Mouse (Mus musculus) lung, postnatal 0 days (tissue): ENCODE data around the gene Proser1. TPM values are rescaled to one million over a fixed set of nuclear protein-coding genes. Genes with fewer than 3 reads are reported as not detected.

Source experiments
- ATAC-seq: fragments of 200-750 bp; cut with Nextera tagmentation; 2 replicates; pipeline ENCODE4 v1.8.0; 2017; ENCODE audit warnings: moderate library complexity
- DNase-seq: peaks from one replicate; pipeline ENCODE4 v3.0.0-alpha.2; 2016; ENCODE audit warnings: low spot score
- H3K27ac ChIP-seq: fragments of 300-500 bp; sonication (generic); 2 replicates; pipeline ENCODE4 v1.5.1; 2014; ENCODE audit warnings: antibody characterized with exemption, mild to moderate bottlenecking, low read length, mixed read lengths
- H3K27me3 ChIP-seq: fragments of 300-500 bp; sonication (generic); replicated peaks from 2 replicates; pipeline ENCODE4 v1.6.1; 2014; ENCODE audit warnings: low read length, mixed read lengths; ENCODE audit not compliant: insufficient read depth
- H3K36me3 ChIP-seq: fragments of 300-500 bp; sonication (generic); 2 replicates; pipeline ENCODE4 v1.6.1; 2014; ENCODE audit warnings: low read length, mixed read lengths; ENCODE audit not compliant: insufficient read depth
- H3K4me1 ChIP-seq: fragments of 300-500 bp; sonication (generic); 2 replicates; pipeline ENCODE4 v1.6.1; 2014; ENCODE audit warnings: antibody characterized with exemption, low read depth, low read length, mixed read lengths; ENCODE audit not compliant: insufficient read depth
- H3K4me2 ChIP-seq: fragments of 300-500 bp; sonication (generic); replicated peaks from 2 replicates; pipeline ENCODE4 v1.6.1; 2014; ENCODE audit warnings: low read depth, mild to moderate bottlenecking, low read length, moderate library complexity, mixed read lengths
- H3K4me3 ChIP-seq: fragments of 300-500 bp; sonication (generic); 2 replicates; pipeline ENCODE4 v1.5.1; 2014; ENCODE audit warnings: low read depth, low read length
- H3K9ac ChIP-seq: fragments of 300-500 bp; sonication (generic); replicated peaks from 2 replicates; pipeline ENCODE4 v1.6.1; 2014; ENCODE audit warnings: low read depth, mild to moderate bottlenecking
- H3K9me3 ChIP-seq: fragments of 300-500 bp; sonication (generic); 2 replicates; pipeline ENCODE4 v1.6.1; 2016; ENCODE audit warnings: low read length, mixed read lengths
- CTCF ChIP-seq: IDR thresholded peaks from 2 replicates; pipeline ENCODE4 v1.5.1; 2016; ENCODE audit warnings: antibody characterized with exemption, mild to moderate bottlenecking
- EP300 ChIP-seq: IDR thresholded peaks from 2 replicates; pipeline ENCODE4 v1.6.1; 2016; ENCODE audit warnings: antibody characterized with exemption, mild to moderate bottlenecking, control low read depth
- WGBS: fragments of 180-500 bp; shearing (Covaris S2); extraction: QIAGEN DNeasy Blood & Tissue Kit; methylation state at CpG from one replicate; pipeline ENCODE4 v1.1.7; 2014; 5-methylcytosine and 5-hydroxymethylcytosine counted together
- polyA plus RNA-seq: library from polyadenylated mRNA; unstranded; fragments of >200 nt; fragmentation: Nextera tagmentation; extraction: Ambion mirVana; gene quantifications from 2 replicates; pipeline ENCODE4 v1.2.1, GENCODE M21; 2015

The Proser1 gene
- polyA plus RNA-seq, 1 experiment from 2014 or later: 10.8 TPM

DNA sequence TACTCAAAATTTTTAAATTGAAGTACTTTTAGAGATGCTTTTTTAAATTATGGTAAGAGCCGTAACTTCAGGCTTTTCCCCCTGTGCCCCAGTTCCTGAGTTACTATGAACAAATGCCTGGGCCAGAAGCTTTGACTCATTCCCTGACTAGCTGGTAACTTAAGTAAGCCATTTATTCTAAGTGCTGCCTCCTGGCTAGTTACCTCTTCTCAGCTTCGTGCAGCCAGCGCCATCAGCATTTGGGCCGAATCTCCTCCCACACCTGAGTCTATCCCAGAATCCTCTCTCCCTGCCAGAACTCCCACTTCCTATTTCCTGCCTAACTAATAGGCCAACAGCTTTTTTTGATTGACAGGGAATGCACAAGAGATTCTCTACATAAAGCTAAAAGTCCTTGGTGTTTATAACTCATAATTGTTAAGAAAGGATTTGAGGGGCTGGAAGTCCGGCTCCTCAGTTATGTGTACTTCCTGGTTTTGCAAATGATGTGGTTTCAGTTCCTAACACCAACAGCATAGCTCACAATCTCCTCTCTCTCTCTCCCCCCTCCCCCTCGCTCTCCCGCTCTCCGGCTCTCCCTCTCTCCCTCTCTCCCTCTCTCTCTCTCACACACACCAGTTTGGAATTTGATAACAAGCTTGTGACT is 20.1 kb downstream of the Proser1 start:
- Histone ChIP-seq H3K9me3 (no peaks in the 10 kb centered on the region), H3K4me2 (no peak overlapping the region), H3K4me3 (no peak overlapping the region), H3K27ac (no peak overlapping the region), H3K27me3 (no peaks in the 10 kb centered on the region), H3K4me1 (peaks cover 4% of the 10 kb centered on the region; the same call in 1 of the 2 replicates), H3K36me3 (peaks cover 29% of the 10 kb centered on the region; the same call in 1 of the 2 replicates), H3K9ac (no peak overlapping the region)
- 79% methylated on average over 8 of the region's 8 CpGs for WGBS
- TF ChIP-seq CTCF: no peak
- TF ChIP-seq EP300: no peak
- DNase-seq: no peak
- no peak for ATAC-seq

DNA sequence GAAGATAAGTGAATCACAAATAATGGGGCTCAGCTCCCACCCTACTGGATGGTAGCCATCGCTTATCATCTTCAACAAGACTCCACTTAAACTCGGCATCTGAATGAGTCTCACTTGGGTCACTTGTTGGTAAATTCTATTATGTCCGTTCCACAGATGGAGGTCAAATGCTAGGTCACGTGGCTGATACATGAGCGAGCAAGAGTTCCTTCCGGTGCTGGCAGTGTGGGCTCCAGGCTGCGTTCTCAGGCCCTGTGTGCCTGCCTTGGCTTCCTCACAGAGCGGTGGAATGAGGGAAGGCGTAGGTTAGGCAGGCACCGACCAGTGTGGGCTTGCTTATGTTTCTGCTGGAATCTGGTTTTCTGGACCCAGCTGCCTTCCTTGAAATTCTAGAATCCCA is 23.1 kb downstream of the Proser1 start:
- Histone ChIP-seq H3K9me3 (no peaks in the 10 kb centered on the region), H3K36me3 (0 out of 2 replicates have a peak, but pooled peaks cover 8% of the 10 kb centered on the region), H3K4me2 (no peak overlapping the region), H3K4me3 (no peak overlapping the region), H3K4me1 (peaks cover 4% of the 10 kb centered on the region; the same call in 1 of the 2 replicates), H3K27ac (peak overlapping the region; percentile 23; the same call in 1 of the 2 replicates), H3K9ac (no peak overlapping the region), H3K27me3 (no peaks in the 10 kb centered on the region)
- no peak for DNase-seq
- no peak for TF ChIP-seq CTCF
- no peak for TF ChIP-seq EP300
- peak; percentile 41 for ATAC-seq
- WGBS: 64% methylated on average over 10 of the region's 10 CpGs

DNA sequence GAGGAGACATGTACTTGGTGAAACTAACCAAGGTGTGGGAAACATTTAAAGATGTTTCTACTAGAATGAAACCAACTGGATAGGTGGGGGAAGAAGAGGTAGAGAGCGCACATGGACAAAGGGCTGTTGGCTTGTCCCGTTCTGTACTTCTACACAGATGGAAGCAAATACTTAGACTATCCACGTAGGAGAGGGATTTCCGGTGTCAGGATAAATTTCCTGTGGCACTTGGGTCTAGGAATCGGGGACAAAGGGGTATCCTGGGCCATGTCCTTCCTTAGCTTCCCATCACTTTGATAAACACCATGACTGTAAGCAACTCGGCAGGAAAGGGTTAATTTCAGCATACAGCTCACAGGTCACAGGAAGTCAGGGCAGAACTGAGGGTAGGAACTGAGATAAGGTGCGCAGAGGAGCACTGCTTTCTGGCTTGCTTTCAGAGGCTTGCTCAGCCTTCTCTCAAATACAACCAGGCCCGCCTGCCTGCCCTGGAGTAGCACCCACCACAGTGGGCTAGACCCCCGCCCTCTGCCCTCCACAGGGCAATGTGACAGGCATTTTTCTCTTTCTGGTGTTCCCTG is 23.6 kb downstream of the Proser1 start:
- Histone ChIP-seq H3K4me2 (no peak overlapping the region), H3K4me1 (peaks cover 4% of the 10 kb centered on the region; the same call in 1 of the 2 replicates), H3K4me3 (no peak overlapping the region), H3K9ac (no peak overlapping the region), H3K27ac (peak overlapping the region; percentile 26), H3K27me3 (no peaks in the 10 kb centered on the region), H3K9me3 (no peaks in the 10 kb centered on the region), H3K36me3 (0 out of 2 replicates have a peak, but pooled peaks cover 3% of the 10 kb centered on the region)
- peak; percentile 62 for ATAC-seq
- DNase-seq: peak; percentile 39
- 41% methylated on average over 9 of the region's 9 CpGs for WGBS
- TF ChIP-seq EP300 (peak; percentile 34; the same call in 1 of the 2 replicates), CTCF (no peak)

DNA sequence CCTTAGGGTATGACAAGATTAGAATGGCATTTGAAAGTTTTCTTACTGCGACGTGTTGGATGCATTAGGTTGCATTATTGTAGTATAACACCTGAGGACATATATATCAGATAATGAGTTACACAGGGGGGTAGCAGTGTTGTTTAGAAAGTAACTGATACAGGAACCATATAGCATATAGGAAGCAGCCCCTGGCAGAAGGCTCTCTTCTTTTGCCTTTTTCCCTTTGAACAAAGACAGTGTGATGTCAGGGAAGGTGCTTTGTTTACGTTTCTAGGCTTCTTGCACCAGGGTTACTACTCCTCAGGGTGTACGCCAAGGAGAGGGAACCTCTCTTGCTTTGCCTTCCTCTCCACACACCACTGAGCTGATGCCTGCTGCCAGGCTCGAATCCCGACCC is 24.9 kb downstream of the Proser1 start, which contains the start of gene Stoml3:
Stoml3 (plus strand) TSS at position 301 of the 400 bp plus-strand sequence.
- Histone ChIP-seq H3K9me3 (no peaks in the 10 kb centered on the region), H3K4me1 (peaks cover 4% of the 10 kb centered on the region; the same call in 1 of the 2 replicates), H3K27me3 (no peaks in the 10 kb centered on the region), H3K4me2 (no peak within 1 kb of the TSS), H3K27ac (peak within 1 kb of the TSS; percentile 26; the same call in 1 of the 2 replicates), H3K4me3 (no peak within 1 kb of the TSS), H3K9ac (no peak within 1 kb of the TSS), H3K36me3 (no peaks in the 10 kb centered on the region)
- 67% methylated on average over 6 of the region's 6 CpGs for WGBS
- no peak for ATAC-seq
- TF ChIP-seq CTCF (no peak), EP300 (no peak)
- no peak for DNase-seq

DNA sequence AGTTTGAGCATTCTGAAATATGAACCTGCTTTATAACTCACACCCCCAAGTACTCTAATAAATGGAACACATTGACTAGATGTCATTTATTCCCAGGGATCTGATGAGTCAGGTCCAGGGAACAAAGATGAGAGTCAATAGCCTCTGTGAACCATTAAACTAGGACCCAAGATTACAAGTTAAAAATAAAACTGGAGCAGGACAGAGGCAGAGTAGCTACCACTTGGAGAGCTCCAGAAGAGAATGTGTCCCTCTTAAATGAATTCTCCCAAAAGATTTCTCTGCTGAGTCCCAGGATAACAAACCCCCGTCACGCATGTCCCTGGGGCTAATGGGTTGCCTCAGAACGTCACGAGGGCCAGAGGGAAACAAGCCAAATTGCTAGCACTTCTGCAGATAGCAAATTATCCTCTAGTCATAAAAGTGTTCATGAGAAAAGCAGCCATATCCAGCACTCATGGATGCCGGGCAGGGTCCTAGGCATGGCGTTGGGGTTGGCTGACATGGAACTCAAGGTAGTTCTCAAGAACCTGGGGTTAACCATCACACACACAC is 35.0 kb downstream of the Proser1 start:
- no peaks in the 10 kb centered on the region for H3K27me3 ChIP-seq
- DNase-seq (no peak), ATAC-seq (no peak)
- no peaks in the 10 kb centered on the region for H3K9me3 ChIP-seq
- no peaks in the 10 kb centered on the region for H3K36me3 ChIP-seq
- H3K27ac ChIP-seq: no peak overlapping the region
- H3K9ac ChIP-seq: no peak overlapping the region
- no peak overlapping the region for H3K4me2 ChIP-seq
- TF ChIP-seq CTCF (no peak), EP300 (no peak)
- H3K4me3 ChIP-seq: no peak overlapping the region
- H3K4me1 ChIP-seq: no peaks in the 10 kb centered on the region
- WGBS: 69% methylated on average over 6 of the region's 6 CpGs

DNA sequence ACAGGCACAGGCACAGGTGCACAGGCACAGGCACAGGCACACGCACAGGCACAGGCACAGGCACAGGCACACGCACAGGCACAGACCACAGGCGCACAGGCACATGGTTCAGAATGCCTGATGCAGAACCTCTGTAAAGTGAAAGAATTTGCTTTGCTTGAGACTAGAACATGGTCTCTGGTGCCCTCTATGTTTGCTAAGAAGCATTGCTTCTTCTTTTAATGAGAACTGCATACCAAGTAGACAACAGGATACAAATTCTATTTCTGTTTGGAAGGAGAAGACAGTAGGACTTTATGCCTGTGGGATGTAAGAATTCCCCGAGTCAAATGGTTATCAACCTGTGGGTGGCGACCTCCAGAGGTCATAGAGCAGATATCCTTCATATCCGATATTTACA is 39.0 kb downstream of the Proser1 start:
- Histone ChIP-seq H3K4me2 (no peak overlapping the region), H3K9me3 (no peaks in the 10 kb centered on the region), H3K4me3 (no peak overlapping the region), H3K36me3 (no peaks in the 10 kb centered on the region), H3K27me3 (no peaks in the 10 kb centered on the region), H3K9ac (no peak overlapping the region), H3K27ac (no peak overlapping the region), H3K4me1 (no peaks in the 10 kb centered on the region)
- TF ChIP-seq EP300: no peak
- TF ChIP-seq CTCF: peak; percentile 74
- peak; percentile 64 for DNase-seq
- ATAC-seq: no peak
- 56% methylated on average over 6 of the region's 6 CpGs for WGBS
